8 mouse cellular contexts compared by ENCODE assay signal in genomic region chr13:73718225-73718624, GRCm38 (mm10). TPM values are rescaled to one million over a fixed set of nuclear protein-coding genes. Genes with fewer than 3 reads are reported as not detected.
A peak's percentile ranks its signal among the peaks of the same experiment; 100 is the strongest.
DNase-seq lines count a peak whose midpoint lies in the region; ATAC-seq and TF ChIP-seq lines count a peak whose summit lies in the region.

No protein-coding gene starts in this region.

- 0 out of 2 replicates have a peak, but pooled peaks have one; percentile 29 for ATAC-seq in intestine, embryonic 14.5 days (replicated peaks; ENCODE audit: low FRiP score, low TSS enrichment, low read depth)

- H3K9me3 ChIP-seq in intestine, embryonic 14.5 days (ENCODE audit: control insufficient read depth, low read length) = no peaks in the 10 kb centered on the region

- no peak overlapping the region for H3K27ac ChIP-seq in intestine, embryonic 14.5 days (ENCODE audit: low read depth)
- H3K27ac ChIP-seq in left cerebral cortex, adult 2 months = no peak overlapping the region

- 0 out of 2 replicates have a peak, but pooled peaks cover 3% of the 10 kb centered on the region for H3K27me3 ChIP-seq in intestine, embryonic 14.5 days (replicated peaks; ENCODE audit: control insufficient read depth, insufficient read depth, low read length)

- no peak overlapping the region for H3K4me3 ChIP-seq in intestine, embryonic 14.5 days (ENCODE audit: low read depth, low read length)
- no peak overlapping the region for H3K4me3 ChIP-seq in left cerebral cortex, adult 2 months

- no peak overlapping the region for H3K9ac ChIP-seq in intestine, embryonic 14.5 days (ENCODE audit: low read length)

- no peaks in the 10 kb centered on the region for H3K36me3 ChIP-seq in intestine, embryonic 14.5 days (ENCODE audit: control insufficient read depth, insufficient read depth, low read length)

- H3K4me1 ChIP-seq in intestine, embryonic 14.5 days (replicated peaks; ENCODE audit: control insufficient read depth, insufficient read depth, low read length) = no peaks in the 10 kb centered on the region

- WGBS in intestine, embryonic 14.5 days = 3% methylated on average over 2 of the region's 2 CpGs

- intact Hi-C loops in left cerebral cortex, adult 2 months (cut with DNase I) = loop anchor here (1.0 to 5.0 kb wide), 4 partner anchors 104 to 584 kb away; no protein-coding TSS in a partner anchor

- peak; percentile 82 for DNase-seq in T-cell, adult 2 months (ENCODE audit: low spot score)
- peak; percentile 64 to 80 for DNase-seq in cerebellum, adult 18-20 months
- DNase-seq in forelimb bud, embryonic 11.5 days (ENCODE audit: low read depth, low spot score) = peak; percentile 92
- peak; percentile 93 for DNase-seq in intestine, embryonic 14.5 days (ENCODE audit: low spot score)
- DNase-seq in left cerebral cortex, adult 2 months (ENCODE audit: extremely low spot score in 1 of 2, low spot score in 2 of 2) = peak; percentile 76 to 87
- DNase-seq in mesoderm, embryonic 11.5 days (ENCODE audit: low read depth, low spot score) = peak; percentile 92
- peak; percentile 59 to 63 for DNase-seq in right cerebral cortex, postnatal 36 days (ENCODE audit: low spot score in 2 of 2)
- peak; percentile 76 for DNase-seq in yolk sac, embryonic 10.5 days (ENCODE audit: low spot score)

- no peak overlapping the region for H3K4me2 ChIP-seq in intestine, embryonic 14.5 days (ENCODE audit: low read length)

- peak; percentile 87 for TF ChIP-seq CTCF in left cerebral cortex, adult 2 months (IDR thresholded peaks at IDR 0.05)

RNA-seq across cellular contexts. Expression of gene Slc6a19, which starts 13.6 kb away (rescaled TPM):
- 0.13 and 0.28 TPM in 2 replicates for polyA plus RNA-seq in intestine, embryonic 14.5 days (2014; fragmentation: Nextera tagmentation; extraction: Ambion mirVana)
- total RNA-seq in left cerebral cortex, adult 2 months (2021) = under 1 TPM in 1 of 2 experiments, not detected in 1; 0.16 TPM

RNA-seq across cellular contexts. Expression of gene Slc12a7, which starts 14.7 kb away (rescaled TPM):
- polyA plus RNA-seq in intestine, embryonic 14.5 days (2014; fragmentation: Nextera tagmentation; extraction: Ambion mirVana) = 32.8 and 33.1 TPM in 2 replicates
- 1 to 10 TPM; 2.4 to 4.8 TPM for total RNA-seq in left cerebral cortex, adult 2 months (2021)

RNA-seq across cellular contexts. Expression of gene Slc6a18, which starts 40.4 kb away (rescaled TPM):
- not detected in 2 replicates for polyA plus RNA-seq in intestine, embryonic 14.5 days (2014; fragmentation: Nextera tagmentation; extraction: Ambion mirVana)
- total RNA-seq in left cerebral cortex, adult 2 months (2021) = not detected
